Mouse (Mus musculus) liver, adult 2 months (tissue): ENCODE measurements at regions not wholly inside any gene's neighbourhood (a gene's known extent, or its start where the extent isn't known, plus 50 kb on each side); places are given as distances from the start of the nearest gene placed in this dataset.

Source experiments
- DNase-seq: peaks from one replicate; pipeline ENCODE4 v3.0.0-alpha.2; 2011; ENCODE audit warnings: low read depth, low spot score; ENCODE audit errors: extremely low read depth
- H3K27ac ChIP-seq: fragments of 200-500 bp; replicated peaks from 2 replicates; pipeline ENCODE4 v1.5.1; 2012; ENCODE audit warnings: low read depth, mild to moderate bottlenecking, control low read depth, inconsistent platforms, low read length; ENCODE audit not compliant: insufficient read depth
- H3K27me3 ChIP-seq: fragments of 200-500 bp; 2 replicates; pipeline ENCODE4 v1.6.1; 2012; ENCODE audit warnings: mild to moderate bottlenecking, moderate library complexity, low read length, inconsistent platforms; ENCODE audit not compliant: control insufficient read depth, insufficient read depth
- H3K36me3 ChIP-seq: fragments of 200-500 bp; 2 replicates; pipeline ENCODE4 v1.6.1; 2012; ENCODE audit warnings: low read length, inconsistent platforms; ENCODE audit not compliant: control insufficient read depth, insufficient read depth
- H3K4me1 ChIP-seq: fragments of 200-500 bp; 2 replicates; pipeline ENCODE4 v1.6.1; 2011; ENCODE audit warnings: low read length; ENCODE audit not compliant: control insufficient read depth, insufficient read depth
- H3K4me3 ChIP-seq: fragments of 200-500 bp; 2 replicates; pipeline ENCODE4 v1.5.1; 2011; ENCODE audit warnings: low read depth, mild to moderate bottlenecking, control low read depth, low read length, moderate library complexity; ENCODE audit not compliant: insufficient read depth
- H3K79me2 ChIP-seq: fragments of 200-500 bp; 2 replicates; pipeline ENCODE4 v1.6.1; 2012; ENCODE audit warnings: inconsistent platforms, mild to moderate bottlenecking, low read length, moderate library complexity; ENCODE audit not compliant: control insufficient read depth, insufficient read depth
- H3K9ac ChIP-seq: fragments of 200-500 bp; 2 replicates; pipeline ENCODE4 v1.6.1; 2012; ENCODE audit warnings: low read depth, mild to moderate bottlenecking, control low read depth, inconsistent platforms, low read length
- CTCF ChIP-seq: fragments of 200-500 bp; IDR thresholded peaks from 2 replicates; pipeline ENCODE4 v1.5.1; 2011; ENCODE audit warnings: low read depth, low read length, control low read depth
- POLR2A ChIP-seq: fragments of 200-500 bp; IDR thresholded peaks from 2 replicates; pipeline ENCODE4 v1.6.1; 2011; ENCODE audit warnings: low read length, control low read depth; ENCODE audit not compliant: insufficient read depth; ENCODE audit errors: extremely low read depth
- WGBS: fragments of 180-500 bp; shearing (Covaris S2); methylation state at CpG from one replicate; pipeline ENCODE4 v1.1.7; 2018; 5-methylcytosine and 5-hydroxymethylcytosine counted together

- H3K79me2 ChIP-seq, result no peaks in the 10 kb centered on the region
- no peak overlapping the region for H3K4me3 ChIP-seq
- no peak for DNase-seq
- no peak for TF ChIP-seq CTCF
- no peak for TF ChIP-seq POLR2A
- H3K9ac ChIP-seq, result no peak overlapping the region
- 91% methylated on average over 3 of the region's 3 CpGs for WGBS
- H3K27ac ChIP-seq, result no peak overlapping the region
- H3K36me3 ChIP-seq, result no peaks in the 10 kb centered on the region
- H3K4me1 ChIP-seq, result no peaks in the 10 kb centered on the region
- no peaks in the 10 kb centered on the region for H3K27me3 ChIP-seq
Measured at GRCm38 (mm10) chr17:58748264-58748663, 242.9 kb downstream of the Pdzph1 start.

DNA sequence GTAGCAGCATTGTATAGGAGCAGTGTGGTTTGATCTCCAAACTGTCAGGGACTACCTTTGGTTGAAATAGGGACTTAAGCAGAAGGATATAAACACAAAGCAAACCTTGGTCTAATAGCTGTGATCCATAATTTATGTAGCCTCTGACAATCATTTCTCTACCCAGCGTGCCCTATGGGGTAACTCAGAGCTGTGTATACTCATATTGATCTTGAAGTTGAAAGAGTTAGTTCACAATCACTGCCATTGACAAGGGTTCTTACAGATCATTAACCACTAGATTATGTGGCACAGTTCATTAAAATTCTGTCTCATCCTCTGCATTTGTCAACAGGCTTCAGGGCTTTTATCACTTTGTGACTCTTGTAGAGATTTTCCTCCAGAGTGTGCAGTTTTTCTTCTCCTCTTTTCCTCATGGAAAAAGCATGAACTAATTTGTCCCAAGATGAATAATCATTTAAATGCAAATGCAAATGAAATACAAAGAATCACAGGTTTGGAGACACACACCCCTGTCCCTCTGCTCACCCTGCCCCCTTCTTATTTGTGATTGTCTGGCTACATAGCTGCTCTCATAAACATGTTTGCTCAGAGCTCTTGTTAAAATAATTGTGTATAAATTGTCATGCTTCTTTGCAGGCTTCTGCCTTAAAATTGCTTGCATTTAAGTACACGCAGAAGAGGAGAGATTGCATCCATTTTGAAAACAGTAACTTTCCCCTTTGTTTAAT is 280.3 kb downstream of the Pdzph1 start:
- Histone ChIP-seq H3K27me3 (no peaks in the 10 kb centered on the region), H3K36me3 (no peaks in the 10 kb centered on the region), H3K4me1 (no peaks in the 10 kb centered on the region), H3K27ac (no peak overlapping the region), H3K79me2 (no peaks in the 10 kb centered on the region), H3K4me3 (no peak overlapping the region), H3K9ac (no peak overlapping the region)
- no peak for TF ChIP-seq CTCF
- no peak for TF ChIP-seq POLR2A
- 76% methylated on average over 2 of the region's 2 CpGs for WGBS
- DNase-seq, result no peak

GRCm38 (mm10) chr17:58690211-58690610 is 301.0 kb downstream of the Pdzph1 start:
- no peaks in the 10 kb centered on the region for H3K79me2 ChIP-seq
- H3K36me3 ChIP-seq, result no peaks in the 10 kb centered on the region
- H3K4me3 ChIP-seq, result no peak overlapping the region
- no peak overlapping the region for H3K27ac ChIP-seq
- no peaks in the 10 kb centered on the region for H3K27me3 ChIP-seq
- TF ChIP-seq POLR2A (no peak), CTCF (no peak)
- H3K4me1 ChIP-seq, result no peaks in the 10 kb centered on the region
- DNase-seq, result peak; percentile 66
- WGBS, result 51% methylated on average over 1 of the region's 1 CpGs
- H3K9ac ChIP-seq, result no peak overlapping the region

DNA sequence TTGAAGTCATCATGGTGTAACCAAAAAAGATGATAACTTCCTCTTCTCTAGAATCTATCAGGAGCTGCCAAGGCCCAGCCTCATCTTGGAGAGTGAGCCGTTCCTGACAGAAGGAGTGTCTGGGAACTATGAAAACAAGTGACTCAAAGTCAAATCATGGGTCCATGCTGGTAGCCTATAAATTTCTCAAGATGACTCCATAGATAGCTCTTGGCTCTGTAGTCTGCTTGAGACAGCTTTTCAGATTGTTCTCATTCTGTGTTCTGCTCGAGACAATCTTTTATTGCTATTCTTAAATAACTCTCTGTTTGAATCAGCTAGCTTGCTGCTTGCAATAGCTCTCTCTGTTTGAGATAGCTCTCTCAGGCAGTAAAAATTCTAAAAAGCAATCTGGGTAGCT is 318.9 kb downstream of the Pdzph1 start:
- H3K27ac ChIP-seq, result no peak overlapping the region
- H3K4me1 ChIP-seq, result no peaks in the 10 kb centered on the region
- no peaks in the 10 kb centered on the region for H3K27me3 ChIP-seq
- TF ChIP-seq POLR2A (no peak), CTCF (no peak)
- no peak overlapping the region for H3K9ac ChIP-seq
- H3K4me3 ChIP-seq, result no peak overlapping the region
- H3K36me3 ChIP-seq, result no peaks in the 10 kb centered on the region
- WGBS, result 61% methylated on average over 2 of the region's 2 CpGs
- no peaks in the 10 kb centered on the region for H3K79me2 ChIP-seq
- no peak for DNase-seq

DNA sequence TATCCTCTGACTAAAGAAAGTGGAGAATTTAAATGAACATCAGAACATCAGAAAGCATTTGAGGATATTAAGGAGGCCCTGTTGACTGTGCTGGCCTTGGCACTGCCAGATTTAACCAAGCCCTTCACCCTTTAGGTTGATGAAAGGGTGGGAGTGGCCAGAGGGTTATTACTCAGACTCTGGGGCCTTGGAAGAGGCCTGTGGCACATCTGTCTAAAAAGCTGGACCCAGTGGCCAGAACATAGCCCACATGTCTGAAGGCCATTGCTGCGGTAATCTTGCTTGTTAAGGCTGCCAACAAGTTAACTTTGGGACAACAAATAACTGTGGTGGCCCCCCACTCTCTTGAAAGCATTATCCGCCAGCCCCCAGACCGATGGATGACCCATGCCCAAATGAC is 323.1 kb downstream of the Pdzph1 start:
- Histone ChIP-seq H3K27me3 (no peaks in the 10 kb centered on the region), H3K4me3 (no peak overlapping the region), H3K4me1 (no peaks in the 10 kb centered on the region), H3K79me2 (no peaks in the 10 kb centered on the region), H3K9ac (no peak overlapping the region), H3K36me3 (no peaks in the 10 kb centered on the region), H3K27ac (no peak overlapping the region)
- DNase-seq, result no peak
- no peak for TF ChIP-seq CTCF
- no peak for TF ChIP-seq POLR2A
- 89% methylated on average over 3 of the region's 3 CpGs for WGBS

GRCm38 (mm10) chr17:58643793-58644192 is 347.4 kb downstream of the Pdzph1 start:
- no peaks in the 10 kb centered on the region for H3K27me3 ChIP-seq
- H3K4me1 ChIP-seq, result no peaks in the 10 kb centered on the region
- H3K79me2 ChIP-seq, result no peaks in the 10 kb centered on the region
- H3K27ac ChIP-seq, result no peak overlapping the region
- 18% methylated on average over 1 of the region's 1 CpGs for WGBS
- H3K4me3 ChIP-seq, result no peak overlapping the region
- H3K36me3 ChIP-seq, result no peaks in the 10 kb centered on the region
- no peak for TF ChIP-seq CTCF
- no peak for TF ChIP-seq POLR2A
- H3K9ac ChIP-seq, result no peak overlapping the region
- no peak for DNase-seq
